Mouse (Mus musculus) gastrocnemius, postnatal 36 days (tissue): ENCODE results near the gene Tmem131. TPM values are rescaled to one million over a fixed set of nuclear protein-coding genes. Genes with fewer than 3 reads are reported as not detected.

ENCODE experiments used
- DNase-seq, 2 experiments: peaks; one replicate each; pipeline ENCODE4 v3.0.0; 2022
- intact Hi-C: fragments of 180-260 bp; cut with DNase I; formaldehyde crosslinking; loops from one replicate; pipeline ENCODE4 v1.15.1; 2025
- total RNA-seq, 2 experiments: library from RNA; stranded (reverse); gene quantifications; 2 replicates each; pipeline ENCODE4 v1.2.3; 2021

The Tmem131 gene
- total RNA-seq, 2 experiments from 2014 or later: 21.0 to 23.7 TPM

GRCm38 (mm10) chr1:36939506-36940380 is 3.7 kb downstream of the Tmem131 start:
- intact Hi-C loops: loop anchor here (5.0 kb wide), 1 partner anchor 63 kb away; no protein-coding TSS in a partner anchor
- peak; percentile 88 to 91 for DNase-seq

GRCm38 (mm10) chr1:36938801-36939286 is 4.6 kb downstream of the Tmem131 start:
- peak in 1 of 2 experiments; percentile 36 for DNase-seq
- intact Hi-C loops: no loop called here

- DNase-seq: no peak
- intact Hi-C loops: no loop called here
These were observed 5.1 kb downstream of the Tmem131 start for GRCm38 (mm10) chr1:36938348-36938747.

GRCm38 (mm10) chr1:36937648-36938047 is 5.8 kb downstream of the Tmem131 start:
- DNase-seq: no peak
- intact Hi-C loops: no loop called here

GRCm38 (mm10) chr1:36937015-36937414 is 6.5 kb downstream of the Tmem131 start:
- intact Hi-C loops: no loop called here
- no peak for DNase-seq

- intact Hi-C loops: no loop called here
- DNase-seq: no peak
These were observed 6.9 kb downstream of the Tmem131 start for GRCm38 (mm10) chr1:36936567-36936966.

- intact Hi-C loops: no loop called here
- DNase-seq: no peak
These were observed 8.7 kb downstream of the Tmem131 start for GRCm38 (mm10) chr1:36934778-36935177.

GRCm38 (mm10) chr1:36933965-36934585 is 9.4 kb downstream of the Tmem131 start:
- no peak for DNase-seq
- intact Hi-C loops: no loop called here

GRCm38 (mm10) chr1:36932231-36932630 is 11.2 kb downstream of the Tmem131 start:
- intact Hi-C loops: no loop called here
- no peak for DNase-seq

GRCm38 (mm10) chr1:36930911-36931310 is 12.6 kb downstream of the Tmem131 start:
- intact Hi-C loops: no loop called here
- DNase-seq: no peak

- intact Hi-C loops: loop anchor here (5.0 kb wide), 1 partner anchor 43 kb away; no protein-coding TSS in a partner anchor
These were observed 13.5 kb downstream of the Tmem131 start for GRCm38 (mm10) chr1:36929996-36930395.

GRCm38 (mm10) chr1:36928357-36929330 is 14.8 kb downstream of the Tmem131 start:
- no peak for DNase-seq
- intact Hi-C loops: loop anchor here (5.0 kb wide), 1 partner anchor 41 kb away; no protein-coding TSS in a partner anchor

More at GRCm38 (mm10) chr1:36929996-36930395, 13.5 kb downstream of the Tmem131 start:
- DNase-seq: no peak

- no peak for DNase-seq
- intact Hi-C loops: loop anchor here (5.0 kb wide), 1 partner anchor 40 kb away; no protein-coding TSS in a partner anchor
These were observed 15.9 kb downstream of the Tmem131 start for GRCm38 (mm10) chr1:36927569-36927968.

- intact Hi-C loops: loop anchor here (5.0 kb wide), 1 partner anchor 39 kb away; no protein-coding TSS in a partner anchor
- DNase-seq: no peak
These were observed 16.7 kb downstream of the Tmem131 start for GRCm38 (mm10) chr1:36926738-36927137.

GRCm38 (mm10) chr1:36926246-36926645 is 17.2 kb downstream of the Tmem131 start:
- no peak for DNase-seq
- intact Hi-C loops: loop anchor here (5.0 kb wide), 1 partner anchor 39 kb away; no protein-coding TSS in a partner anchor

GRCm38 (mm10) chr1:36925781-36926180 is 17.7 kb downstream of the Tmem131 start:
- no peak for DNase-seq
- intact Hi-C loops: loop anchor here (5.0 kb wide), 1 partner anchor 38 kb away; no protein-coding TSS in a partner anchor

GRCm38 (mm10) chr1:36924853-36925252 is 18.6 kb downstream of the Tmem131 start:
- intact Hi-C loops: loop anchor here (5.0 kb wide), 1 partner anchor 38 kb away; no protein-coding TSS in a partner anchor
- DNase-seq: no peak

GRCm38 (mm10) chr1:36923911-36924310 is 19.6 kb downstream of the Tmem131 start:
- DNase-seq: no peak
- intact Hi-C loops: no loop called here

- intact Hi-C loops: no loop called here
- DNase-seq: no peak
These were observed 20.6 kb downstream of the Tmem131 start for GRCm38 (mm10) chr1:36922623-36923421.
